Mouse (Mus musculus): Measurements from ENCODE around the gene Map7.

Map7 gene

DNA sequence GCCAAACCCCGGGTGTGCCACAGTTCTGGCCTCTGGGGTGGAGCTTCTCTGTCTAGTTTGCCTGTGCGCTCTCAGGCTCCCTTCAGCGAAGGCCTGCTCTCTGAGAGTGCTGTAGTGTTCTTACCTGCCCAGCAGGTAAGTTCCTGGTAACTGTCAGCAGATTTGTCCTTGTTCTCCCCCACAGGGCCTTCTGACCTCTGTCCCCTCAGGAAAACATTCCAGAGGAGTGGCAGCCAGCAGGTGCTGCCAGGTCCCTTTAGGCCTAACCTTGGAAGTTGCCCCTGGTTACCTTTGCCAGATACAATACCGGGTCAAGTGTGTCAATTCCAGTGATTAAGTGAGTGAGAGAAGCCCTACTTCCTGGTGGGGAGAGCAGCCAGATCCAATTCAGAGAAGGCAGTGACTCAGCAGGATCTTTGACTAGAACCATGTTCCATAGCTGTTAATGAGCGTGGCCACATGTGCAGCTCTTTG is 38.6 kb downstream of the Map7 start:
- DNase-seq (ENCODE audit: low spot score) = no peak

DNA sequence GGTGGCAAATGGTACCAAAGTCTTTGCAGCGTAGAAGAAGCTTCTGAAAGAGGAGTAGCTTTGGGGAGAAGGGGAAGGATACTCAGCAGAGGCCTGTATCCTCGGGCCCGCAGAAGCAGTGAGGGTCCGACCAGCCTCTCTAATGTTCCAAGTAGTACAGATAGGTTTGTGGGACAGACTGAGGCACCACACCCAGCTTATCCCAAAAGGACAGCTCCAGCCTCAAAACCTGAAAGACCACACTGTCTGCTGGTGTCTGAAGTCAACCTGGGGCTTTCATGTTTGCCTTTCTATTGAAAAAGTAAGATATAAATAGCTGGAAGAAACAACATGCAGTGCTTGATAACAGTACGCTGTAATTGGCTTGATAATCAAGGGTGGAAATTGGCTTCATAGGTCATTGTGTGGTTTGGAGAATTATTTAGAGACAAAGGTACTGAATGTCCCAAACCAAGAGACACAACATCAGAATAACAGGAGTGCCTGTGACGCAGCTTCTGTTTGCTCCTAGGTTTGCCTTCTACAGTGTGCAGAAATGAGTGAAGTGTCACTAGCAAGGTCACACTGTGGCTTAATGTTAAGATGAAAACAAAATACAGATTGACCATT is 42.0 kb downstream of the Map7 start:
- DNase-seq (ENCODE audit: low spot score) = no peak

DNA sequence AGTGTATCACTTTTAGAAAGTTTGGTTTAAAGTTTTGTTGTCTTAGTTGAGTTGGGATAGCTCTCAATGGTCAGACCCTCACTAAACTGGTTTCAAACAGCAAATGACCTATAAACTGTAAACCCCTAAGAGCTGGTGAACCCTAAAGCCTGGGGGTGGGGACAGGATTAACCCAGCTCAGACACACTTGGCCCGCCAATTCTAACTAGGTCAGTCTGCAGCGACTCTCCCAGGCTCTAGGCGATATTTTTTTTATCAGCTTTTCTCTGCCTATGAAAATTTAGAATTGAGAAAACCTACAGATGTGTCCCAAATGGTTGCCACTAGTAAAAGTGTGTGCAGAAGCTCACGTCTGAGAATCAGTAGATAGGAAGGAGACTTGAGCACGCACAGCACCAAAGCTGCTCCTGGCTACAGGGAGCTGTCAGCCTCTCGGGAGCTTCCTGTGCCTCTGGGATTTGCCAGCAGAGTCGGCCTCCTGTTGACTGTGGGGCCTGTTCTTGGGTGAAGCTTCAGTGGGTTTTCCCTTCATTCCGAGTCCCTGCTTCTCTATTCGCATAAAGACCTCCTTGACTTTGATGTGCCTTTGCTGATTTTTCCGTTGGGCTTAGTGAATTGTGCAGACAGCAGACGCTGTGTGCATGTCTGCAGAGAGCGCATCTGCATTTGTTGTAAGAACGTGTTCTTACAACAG is 46.7 kb downstream of the Map7 start:
- no peak for DNase-seq (ENCODE audit: low spot score)

DNA sequence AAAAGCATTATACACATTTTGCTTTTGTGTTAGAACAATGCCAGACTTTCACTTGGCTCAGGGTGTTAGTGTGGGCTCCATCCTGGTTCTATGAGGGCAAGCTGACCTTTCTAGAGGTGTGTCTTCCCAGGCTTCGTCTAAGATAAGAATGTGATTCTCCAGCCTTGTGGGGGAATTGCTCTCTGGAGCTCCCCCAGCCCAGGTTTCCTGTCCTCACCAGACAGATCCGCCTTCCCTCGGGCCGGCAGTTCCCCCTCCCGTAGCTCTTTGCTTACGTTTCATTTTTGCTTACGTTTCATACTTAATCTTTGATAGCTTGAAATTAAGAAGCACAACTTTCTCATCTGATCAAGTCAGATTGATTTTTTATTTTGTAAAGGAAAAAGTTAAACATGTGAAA is 48.8 kb downstream of the Map7 start:
- no peak for DNase-seq (ENCODE audit: low spot score)

DNA sequence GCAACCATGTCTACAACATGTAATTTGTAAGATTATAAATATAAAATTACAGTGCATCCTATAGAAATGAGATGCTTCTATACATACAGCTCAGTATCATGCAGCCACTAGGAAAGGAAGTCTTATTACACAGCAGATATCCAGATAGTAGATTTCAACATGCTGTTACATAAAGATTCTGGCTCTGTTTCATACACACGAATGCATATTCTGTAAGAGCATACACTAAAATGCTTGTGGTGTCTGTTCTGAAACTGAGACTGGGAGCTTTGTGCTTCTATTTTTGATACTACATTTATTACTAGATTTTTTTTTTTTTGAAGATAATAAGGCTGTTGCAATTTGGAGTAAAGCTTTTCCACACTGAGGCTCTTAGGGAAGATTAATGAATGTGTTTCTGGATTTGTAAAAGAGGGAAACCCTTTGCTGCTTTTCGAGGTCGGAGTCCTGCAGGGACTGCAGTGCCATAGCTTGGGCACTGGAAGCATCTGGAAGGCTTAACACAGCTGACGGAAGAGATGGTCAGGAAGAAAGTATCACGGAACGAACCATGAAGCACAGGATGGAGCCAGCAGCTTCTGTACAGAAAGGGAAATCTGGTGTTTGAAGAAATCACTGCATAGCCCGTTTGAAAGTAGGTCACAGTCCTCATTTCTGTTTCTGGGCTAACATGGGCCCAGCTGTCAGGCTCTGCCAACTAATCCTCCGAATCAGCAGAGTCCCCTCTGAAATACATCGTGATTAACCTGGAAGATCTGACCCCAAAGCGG is 50.9 kb downstream of the Map7 start:
- no peak for DNase-seq (ENCODE audit: low spot score)

DNA sequence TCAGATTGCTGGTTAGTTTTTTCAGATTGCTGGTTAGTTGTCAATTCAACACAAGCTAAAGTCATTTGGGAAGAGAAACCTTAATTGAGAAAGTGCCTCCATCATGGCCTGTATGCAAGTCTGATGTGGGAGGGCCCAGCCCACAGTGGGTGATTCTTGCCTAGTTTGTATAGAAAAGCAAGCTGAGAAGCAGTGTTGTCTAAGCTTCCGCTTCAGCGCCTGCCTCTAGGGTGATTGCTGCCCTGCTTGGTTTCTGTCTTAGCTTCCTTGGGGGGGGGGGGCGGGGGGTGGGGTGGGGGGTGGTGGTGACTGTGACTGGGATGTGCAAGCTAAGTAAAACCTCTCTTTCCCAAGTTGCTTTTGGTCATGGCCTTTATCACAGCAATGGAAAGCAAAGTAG is 53.0 kb downstream of the Map7 start:
- no peak for DNase-seq (ENCODE audit: low spot score)

DNA sequence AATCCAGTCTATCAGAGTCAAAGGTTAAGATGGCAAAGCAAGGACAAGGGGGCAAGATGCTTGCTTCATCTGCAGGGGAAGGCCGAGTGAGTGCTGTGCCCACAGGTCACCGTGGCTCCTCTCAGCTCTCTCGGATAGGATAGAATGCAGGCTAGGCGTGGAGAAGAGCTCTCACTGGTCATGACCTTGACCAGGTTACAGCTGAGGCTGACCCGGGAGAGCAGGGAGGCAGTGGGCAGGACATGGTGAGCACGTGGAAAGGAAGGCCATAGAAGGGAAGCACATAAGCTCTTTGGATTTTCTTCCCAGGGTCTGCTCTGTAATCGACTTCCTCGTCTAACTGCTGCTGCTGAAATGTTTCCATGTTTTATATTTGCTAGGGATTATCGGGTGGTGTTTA is 53.9 kb downstream of the Map7 start:
- DNase-seq (ENCODE audit: low spot score) = no peak

DNA sequence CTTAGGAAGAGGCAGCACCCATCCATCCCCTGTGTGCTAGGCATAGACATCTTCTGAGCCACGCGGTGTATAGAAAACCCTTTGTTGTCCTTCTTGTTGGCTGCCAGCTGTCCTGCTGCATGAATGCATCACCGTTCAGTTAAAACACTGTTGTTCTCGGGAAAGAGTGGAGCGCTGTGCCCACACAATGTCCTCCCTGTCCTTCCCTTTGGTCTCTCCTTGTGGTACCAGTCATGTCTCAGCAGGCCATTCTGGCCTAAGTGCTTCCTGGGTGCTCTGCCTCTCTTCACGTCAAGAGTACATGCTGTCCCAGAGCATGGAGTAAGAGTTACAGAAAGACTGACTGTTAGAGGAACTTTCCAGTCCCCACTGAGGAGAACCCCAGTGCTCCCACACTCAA is 54.5 kb downstream of the Map7 start:
- DNase-seq (ENCODE audit: low spot score) = no peak

DNA sequence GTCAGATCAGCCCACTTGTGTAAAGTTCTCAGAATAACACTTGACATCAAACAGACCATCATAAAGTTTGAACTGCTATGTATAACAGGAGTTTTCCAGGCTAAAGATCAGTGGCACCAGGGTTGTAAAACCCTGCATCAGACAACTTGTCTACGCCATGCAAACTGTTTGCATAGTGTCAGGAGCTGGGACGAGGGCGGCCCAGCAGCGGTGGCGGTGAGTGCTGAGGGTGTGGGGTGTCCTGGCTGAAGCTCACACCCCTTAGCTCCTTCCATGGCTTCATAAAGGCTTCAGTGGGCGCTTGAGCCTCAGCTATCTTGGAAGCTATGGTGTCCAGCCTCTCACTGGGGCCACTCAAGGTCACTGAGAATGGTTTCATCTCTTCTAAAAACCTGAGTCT is 55.2 kb downstream of the Map7 start:
- DNase-seq (ENCODE audit: low spot score) = no peak

DNA sequence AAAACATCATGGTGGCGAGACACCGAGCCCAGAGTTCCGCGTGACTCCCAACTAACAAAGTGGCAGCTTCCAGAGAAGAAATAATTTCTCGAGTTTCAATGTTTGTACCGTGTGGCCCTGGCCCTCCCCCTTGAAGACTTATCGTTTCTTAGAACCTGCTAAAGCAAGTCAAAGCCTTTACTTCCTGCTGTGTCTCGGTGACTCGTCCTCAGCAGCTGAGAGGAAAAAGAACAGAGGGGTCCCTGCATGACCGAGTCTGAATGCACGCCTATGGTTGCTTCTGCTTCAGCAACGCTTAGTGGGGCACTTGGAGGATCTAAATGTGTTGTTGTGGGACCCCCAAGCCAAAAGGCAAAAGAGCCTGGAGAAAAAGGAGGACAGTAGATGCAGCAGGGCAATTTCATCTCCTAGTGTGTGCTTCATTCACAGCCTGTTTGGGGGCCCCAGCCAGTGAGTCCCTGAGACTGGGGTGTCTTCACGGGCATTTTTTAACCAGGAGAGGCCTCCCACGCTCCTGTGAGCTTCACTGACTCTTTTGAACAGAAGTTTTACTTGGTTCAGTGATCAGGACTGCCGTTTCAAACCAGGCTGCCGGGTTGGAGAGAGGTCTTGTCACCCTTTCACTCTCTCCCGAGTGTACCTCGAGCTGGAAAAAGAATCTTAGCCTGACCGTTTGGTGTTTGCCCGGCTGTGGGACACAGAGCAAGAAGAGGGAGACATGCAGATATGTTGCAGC is 56.6 kb downstream of the Map7 start:
- DNase-seq (ENCODE audit: low spot score) = no peak

DNA sequence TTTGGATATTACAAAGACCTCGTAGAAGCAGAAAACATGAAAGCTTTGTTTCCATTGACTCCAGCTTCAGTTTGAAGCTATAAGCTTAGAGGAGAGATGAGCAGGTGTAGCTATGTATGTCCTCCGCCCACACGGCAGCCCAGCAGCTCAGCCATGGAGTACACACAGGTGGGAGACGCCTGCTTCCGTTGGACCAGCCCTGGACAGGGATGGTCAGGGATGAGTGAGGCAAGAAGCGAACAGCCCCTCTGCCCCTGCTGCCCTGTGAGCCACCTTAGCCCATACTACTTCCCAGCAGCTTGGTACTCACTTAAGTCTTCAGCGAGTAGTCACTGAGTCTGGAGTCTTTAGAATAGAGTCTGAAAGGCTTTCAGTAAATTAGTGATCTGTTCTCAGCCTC is 58.7 kb downstream of the Map7 start:
- no peak for DNase-seq (ENCODE audit: low spot score)

DNA sequence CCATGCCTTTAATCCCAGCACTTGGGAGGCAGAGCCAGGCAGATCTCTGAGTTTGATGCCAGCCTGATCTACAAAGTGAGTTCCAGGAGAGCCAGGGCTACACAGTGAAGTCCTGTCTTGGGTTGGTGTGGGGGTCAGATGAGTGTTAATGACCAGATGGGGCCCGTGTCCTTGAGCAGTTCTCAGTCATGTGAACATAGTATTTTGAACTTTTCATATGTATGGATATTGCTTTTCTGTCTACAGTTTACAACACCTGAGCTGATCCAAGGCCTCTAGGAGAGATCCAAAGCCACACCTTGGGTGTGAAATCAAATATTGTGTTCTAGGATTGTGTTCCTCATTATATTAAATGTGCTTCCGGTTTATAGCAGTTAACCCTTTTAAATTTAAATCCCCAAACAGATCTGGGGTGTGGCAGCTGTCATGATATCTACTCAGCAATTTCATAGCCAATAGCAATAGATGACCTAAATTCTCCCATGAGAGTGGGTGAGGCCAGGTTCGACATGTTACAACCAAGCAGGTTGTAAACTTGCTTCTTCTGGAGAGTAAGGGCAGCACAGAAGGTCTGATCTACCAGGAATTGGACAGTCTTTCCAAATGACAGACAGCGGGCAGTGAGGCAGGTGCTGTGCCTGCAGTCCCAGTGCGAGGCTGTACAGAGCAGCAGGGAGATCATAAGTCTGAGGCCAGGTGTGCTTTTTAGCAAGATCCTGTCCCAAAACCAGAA is 61.5 kb downstream of the Map7 start:
- no peak for DNase-seq (ENCODE audit: low spot score)

DNA sequence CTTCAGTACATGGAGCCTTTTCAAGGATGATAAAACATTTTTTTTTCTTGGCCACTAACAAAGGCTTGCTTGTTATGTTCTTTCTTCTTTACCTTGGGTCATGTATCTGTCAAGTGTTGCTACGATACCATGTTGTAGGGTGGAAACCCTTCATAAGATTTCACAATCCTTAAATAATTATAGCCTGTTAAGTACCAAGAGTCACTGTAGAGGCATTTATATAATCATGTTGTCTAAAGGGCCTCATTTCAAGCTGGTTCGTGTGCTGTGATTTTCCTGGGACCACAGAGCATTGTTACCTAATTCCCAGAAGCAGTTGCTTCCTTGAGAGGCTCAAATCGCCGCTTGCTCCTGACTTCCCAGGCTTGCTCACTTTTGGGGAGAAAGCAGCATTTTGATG is 66.1 kb downstream of the Map7 start:
- DNase-seq (ENCODE audit: low spot score) = no peak

DNA sequence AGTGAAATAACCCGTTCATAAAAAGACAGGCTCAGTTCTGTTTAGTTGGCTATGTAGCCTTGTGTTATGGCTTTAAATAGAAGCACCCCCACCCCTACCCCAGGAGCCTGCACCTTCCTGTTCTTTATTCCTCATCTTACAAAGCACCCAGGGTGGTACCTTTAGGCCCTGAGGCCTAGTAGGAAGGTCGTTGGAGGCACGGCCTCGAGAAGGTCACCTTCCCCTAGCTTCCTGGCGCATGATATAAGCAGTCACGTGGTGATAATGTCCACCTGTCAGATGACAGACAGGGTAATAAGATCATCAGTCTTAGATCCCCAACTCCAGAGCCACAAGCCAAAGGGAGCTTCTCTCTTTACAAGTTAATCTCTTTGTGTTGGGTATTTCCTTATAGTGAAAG is 68.7 kb downstream of the Map7 start:
- no peak for DNase-seq (ENCODE audit: low spot score)

DNA sequence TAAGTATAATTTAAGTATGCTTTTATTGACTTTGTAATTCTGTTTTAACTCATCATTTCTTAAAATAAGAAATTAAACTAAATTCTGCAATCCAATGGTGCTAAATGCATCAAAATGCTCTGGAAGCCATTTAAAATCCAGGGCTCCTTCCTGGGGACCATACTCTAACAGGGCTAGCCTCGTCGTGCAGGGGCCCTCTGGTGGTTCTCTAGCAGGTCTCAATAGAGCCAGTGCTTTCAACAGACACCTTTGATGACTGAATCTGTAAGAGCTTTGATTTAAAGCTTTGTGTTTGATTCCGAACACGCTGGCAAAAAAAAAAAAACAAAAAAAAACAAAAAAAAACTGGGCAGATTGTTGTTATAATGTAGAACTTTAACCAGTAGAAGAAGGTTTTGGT is 70.6 kb downstream of the Map7 start:
- DNase-seq (ENCODE audit: low spot score) = no peak

DNA sequence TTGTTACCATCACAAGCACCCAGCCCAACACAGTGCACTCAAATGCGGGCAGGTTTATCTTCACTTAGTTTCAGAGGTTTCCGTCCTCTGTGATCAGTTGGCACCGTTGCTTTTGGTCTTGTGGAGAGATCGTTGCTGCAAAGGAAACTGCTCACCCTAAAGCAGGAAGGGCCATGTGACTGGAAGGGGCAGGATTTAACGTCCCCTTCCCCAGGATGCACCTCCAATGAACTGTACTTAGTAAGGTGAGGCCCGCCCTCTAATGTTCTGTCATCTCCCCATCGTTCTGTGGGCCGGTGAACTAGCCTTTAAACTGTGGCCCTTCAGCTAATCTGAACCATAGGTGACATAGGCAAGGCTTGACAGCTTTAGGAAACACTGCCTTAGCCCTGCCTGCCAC is 71.3 kb downstream of the Map7 start:
- no peak for DNase-seq (ENCODE audit: low spot score)

DNA sequence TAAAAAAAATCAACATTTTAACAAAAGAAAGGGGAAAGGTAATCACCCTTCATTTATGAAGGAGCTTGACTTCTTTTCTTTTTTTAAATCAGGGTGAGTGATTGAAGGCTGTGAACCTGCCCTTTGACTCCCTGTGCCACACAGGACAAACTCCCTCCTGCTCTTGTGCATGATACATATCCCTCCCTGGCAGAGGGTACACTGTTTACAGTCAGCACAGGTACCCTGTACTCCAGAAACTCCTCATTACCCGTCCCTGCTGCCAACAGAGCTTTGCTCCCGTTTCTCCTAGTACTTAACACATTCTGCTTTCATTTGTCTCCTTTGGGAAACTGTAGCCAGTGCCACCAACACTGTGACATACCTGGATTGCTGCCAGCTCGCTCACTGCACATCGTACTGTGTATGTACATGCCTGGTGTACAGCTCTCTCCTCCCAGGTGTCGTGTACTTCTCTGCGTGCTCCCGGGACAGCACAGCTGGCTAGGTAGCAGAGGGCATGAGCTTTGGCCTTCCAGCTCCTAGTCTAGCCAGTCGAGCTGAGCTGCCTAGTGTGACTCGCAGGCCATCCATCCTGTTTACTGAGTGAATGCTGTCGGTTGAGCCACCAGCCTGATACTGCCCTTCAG is 72.3 kb downstream of the Map7 start:
- DNase-seq (ENCODE audit: low spot score) = no peak

DNA sequence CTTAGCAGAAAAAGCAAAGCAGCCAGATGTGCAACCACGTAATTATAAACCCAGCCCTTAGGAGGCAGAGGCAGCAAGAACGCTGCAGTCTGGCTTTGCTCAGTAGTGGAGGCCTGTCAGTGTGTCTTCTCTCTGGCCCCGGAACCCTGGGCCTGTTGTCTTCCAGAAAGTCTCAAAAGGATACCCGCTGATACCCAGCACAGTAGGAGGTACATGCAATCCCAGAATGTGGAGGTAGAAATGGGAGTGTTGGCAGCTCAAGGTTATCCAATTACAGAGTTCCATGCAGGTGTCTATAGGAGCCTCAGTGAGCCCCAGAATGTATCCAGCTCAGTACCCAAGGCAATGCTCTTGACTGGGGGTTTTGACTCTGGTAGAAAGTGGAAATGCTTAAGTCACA is 73.7 kb downstream of the Map7 start:
- DNase-seq (ENCODE audit: low spot score) = no peak

DNA sequence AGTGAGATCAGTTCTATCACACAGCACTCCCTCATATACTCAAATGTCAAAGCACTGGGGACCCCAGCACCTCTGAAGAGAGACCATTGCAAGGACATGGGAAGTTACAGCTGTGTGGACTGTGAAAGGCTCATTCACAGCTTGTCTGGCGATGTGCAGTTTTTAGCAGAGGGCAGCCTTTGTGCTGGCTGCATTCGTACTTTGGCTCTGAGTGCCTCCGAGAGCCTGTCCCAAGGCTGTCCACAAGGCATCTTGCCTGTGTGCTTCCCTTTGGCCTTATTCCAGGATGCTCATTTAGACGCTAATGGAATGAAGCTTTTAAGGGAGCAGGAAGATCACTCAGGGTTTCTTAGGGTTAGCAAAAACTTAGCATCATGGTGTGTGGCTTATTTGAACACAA is 78.5 kb downstream of the Map7 start:
- peak; percentile 43 for DNase-seq (ENCODE audit: low spot score)

DNA sequence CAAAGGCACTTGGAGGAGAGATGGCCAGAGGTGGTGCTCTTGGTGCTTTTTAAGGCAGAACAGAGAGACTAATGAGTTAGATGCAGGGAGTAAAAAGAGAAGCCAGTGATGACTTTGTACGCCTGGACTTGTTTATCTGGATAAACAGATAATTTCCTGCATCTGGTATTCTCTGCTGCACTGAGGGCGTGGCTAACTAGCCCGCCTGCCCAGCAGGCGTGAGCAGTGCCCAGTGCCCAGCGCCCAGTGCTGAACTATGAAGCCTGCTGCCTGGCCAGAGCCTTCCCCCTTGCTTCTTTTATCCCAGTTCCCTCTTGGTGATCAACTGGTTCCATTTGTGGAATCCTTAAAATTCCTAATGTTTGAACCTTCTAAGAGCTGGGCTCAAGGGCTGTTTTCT is 81.8 kb downstream of the Map7 start:
- DNase-seq (ENCODE audit: low spot score) = no peak

DNA sequence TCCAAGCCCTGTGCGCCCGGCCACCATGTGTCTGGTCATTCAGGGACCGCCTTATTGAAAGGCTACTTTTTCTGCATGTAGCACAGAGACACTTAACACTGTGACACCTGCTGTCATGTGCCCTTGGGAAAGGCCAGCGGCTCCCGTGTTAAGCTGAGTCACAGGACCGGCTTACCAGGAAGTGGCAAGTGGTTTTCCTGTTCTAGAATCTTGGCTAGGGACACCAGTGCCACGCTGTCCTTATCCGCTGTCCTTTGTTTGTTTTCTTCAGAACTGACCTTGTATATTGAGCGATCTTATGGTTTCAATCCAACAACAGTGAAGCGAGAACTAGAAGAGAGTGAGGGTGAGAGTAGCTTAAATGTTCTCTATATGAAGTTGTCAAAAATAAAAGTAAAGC is 85.2 kb downstream of the Map7 start:
- no peak for DNase-seq (ENCODE audit: low spot score)

DNA sequence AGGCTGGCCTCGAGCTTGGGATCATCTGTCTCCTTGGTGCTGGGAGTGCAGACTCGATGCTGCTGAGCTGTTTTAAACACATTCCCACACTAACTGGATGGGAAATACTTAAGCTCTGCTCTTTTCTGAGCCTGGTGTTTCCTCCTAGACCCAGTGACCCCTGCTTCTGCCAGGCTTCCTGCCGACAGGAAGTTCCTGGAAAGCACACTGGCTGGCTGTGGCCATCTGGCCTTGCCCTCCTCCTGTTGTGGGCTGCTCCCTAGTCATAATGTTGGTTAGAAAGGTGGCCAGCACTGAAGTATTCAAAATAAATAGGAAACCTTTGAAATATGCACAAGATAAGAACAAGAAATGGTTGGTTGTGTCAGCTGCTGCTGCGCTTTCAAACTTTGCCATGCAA is 86.2 kb downstream of the Map7 start:
- DNase-seq (ENCODE audit: low spot score) = no peak
